Mouse (Mus musculus): ENCODE data around the gene Six5. TPM values are rescaled to one million over a fixed set of nuclear protein-coding genes. Genes with fewer than 3 reads are reported as not detected.

Gene Six5
- total RNA-seq, 2 experiments from 2014 or later: 1.7 to 2.1 TPM

DNA sequence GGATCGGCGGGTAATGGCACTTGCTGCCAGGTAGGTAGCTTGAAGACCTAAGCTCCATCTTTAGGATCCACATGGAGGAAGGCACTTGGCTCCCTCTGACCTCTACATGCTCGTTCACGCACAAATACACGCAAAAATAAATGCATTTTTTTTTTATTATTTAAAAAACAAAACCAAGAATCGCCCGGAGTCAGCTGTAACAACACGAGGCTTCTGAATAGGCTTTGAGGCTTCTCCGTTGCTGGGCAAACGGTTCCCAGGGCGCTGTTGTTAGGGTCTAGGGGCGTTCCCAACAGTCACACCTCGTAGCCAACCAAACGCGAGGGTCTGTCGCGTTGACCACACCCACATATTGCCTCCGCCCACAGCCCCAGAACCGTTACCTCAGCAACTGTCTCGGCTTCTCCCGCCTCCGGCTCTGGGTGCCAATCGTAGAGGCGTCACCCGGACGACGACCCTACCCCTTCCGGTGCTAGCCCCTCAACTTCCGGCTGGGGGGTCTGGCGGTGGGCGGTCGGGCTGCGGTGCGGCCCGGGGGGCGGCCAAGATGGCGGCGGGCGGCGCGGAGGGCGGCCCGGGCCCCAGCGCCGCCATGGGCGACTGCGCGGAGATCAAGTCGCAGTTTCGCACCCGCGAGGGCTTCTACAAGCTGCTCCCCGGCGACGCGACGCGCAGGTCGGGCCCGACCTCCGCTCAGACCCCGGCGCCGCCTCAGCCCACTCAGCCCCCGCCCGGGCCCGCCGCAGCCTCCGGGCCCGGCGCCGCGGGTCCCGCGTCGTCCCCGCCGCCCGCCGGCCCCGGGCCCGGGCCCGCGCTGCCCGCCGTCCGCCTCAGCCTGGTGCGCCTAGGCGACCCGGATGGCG lies 18.4 kb upstream of the Six5 start, which contains the start of gene Dmwd:
Dmwd (plus strand) TSS at position 505 of the 863 bp plus-strand sequence.
- DNase-seq (ENCODE audit: low spot score): peak; percentile 95

DNA sequence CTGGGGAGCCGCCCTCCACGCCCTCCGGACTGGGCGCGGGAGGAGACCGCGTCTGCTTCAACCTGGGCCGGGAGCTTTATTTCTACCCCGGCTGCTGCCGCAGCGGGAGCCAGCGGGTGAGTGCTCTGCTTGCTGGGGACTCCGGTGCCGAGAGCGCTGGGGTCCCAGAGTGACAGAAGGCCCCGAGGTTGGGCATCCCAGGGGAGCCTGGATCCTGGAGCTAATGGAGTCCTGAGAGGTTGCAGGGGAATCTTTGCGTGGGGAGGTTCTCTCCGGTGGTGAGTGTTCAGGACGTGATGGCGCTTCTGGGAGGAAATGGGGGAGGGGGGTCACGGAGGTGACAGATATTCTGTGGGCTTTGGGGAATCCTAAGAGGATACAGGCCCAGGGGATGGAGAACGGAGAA lies 17.8 kb upstream of the Six5 start:
- no peak for DNase-seq (ENCODE audit: low spot score)

DNA sequence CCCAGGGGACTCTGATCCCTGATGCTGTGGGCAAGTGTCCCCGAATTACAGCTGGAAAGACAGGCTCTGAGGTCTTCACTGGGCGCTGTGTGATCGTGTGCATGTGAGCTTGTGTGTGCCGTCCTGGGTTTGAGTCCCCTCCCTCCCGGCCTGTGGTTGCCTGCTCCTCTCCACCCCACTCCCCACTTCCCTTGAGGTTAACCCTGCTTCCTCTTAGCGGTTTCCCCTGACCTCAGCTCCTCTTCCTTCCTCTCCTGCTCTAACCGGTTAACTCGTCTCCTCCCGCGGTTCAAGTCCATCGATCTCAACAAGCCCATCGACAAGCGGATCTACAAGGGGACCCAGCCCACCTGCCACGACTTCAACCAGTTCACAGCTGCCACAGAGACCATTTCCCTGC lies 16.6 kb upstream of the Six5 start:
- DNase-seq (ENCODE audit: low spot score): no peak

DNA sequence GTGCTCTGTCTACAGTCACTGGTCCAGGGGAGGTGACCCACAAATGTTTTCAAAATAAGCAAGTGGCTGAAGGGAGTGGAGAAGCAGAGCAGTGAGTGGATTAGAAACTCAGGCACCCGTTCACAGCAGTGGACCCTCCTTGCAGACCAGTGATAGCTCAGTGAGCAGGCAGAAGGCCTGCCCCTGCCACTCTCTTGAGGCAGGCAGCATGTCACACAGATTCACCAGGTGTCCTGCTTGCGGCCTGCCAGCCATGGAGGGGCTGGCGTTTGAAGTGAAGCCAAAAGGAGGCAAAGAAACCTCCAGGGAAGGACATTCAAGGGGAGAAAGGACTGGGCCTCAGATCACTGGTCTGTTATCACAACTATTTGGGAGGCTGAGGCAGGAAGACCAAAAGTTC lies 15.7 kb upstream of the Six5 start:
- DNase-seq (ENCODE audit: low spot score): no peak

DNA sequence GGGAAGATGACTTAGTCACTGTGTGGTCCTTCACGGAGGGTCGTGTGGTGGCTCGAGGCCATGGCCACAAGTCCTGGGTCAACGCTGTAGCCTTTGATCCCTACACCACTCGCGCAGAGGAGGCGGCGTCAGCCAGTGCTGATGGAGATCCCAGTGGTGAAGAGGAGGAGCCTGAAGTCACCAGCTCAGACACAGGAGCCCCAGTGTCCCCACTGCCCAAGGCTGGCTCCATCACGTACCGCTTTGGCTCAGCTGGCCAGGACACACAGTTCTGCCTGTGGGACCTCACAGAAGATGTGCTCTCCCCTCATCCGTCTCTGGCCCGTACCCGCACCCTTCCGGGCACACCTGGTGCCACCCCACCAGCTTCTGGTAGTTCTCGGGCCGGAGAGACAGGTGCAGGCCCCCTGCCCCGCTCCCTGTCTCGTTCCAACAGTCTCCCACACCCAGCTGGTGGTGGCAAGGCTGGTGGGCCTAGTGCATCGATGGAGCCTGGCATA lies 13.9 kb upstream of the Six5 start:
- DNase-seq (ENCODE audit: low spot score): no peak

DNA sequence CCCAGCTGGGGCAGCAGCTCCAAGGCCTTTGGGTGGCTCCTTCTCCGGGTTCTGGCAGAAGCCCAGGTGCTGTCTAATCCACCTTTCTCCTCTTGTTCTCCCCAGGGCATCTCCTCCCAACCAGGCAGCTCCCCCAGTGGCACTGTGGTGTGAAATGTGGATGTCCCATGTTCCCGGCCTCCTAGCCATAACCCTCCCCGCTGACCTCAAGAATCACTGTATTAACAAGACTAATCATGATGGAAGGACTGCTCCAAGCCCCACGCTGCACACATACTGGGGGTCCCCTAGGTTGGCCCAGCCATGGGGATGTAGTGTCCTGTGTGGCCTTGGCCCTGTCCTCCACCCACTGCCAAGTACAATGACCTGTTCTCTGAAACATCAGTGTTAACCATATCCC lies 12.2 kb upstream of the Six5 start:
- peak; percentile 4 for DNase-seq (ENCODE audit: low spot score)

DNA sequence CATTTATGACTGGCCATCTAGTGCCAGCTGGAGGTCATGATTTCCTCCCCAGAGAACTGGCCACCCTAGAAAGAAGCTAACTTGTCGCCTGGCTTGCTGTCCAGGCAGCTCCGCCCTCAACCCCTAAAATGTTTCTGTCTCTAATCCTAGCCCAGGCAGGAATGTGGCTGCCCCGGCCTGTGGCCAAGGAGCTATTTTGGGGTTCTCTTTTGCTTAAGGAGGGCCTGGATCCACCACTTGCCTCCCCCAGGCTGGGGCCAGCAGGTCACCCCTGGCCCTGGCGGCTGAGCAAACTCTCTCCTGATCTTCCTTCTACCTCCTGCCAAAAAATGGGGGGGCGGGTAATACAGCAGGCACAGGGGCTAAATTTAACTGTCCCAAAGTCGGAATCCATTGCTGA lies 11.3 kb upstream of the Six5 start:
- peak; percentile 92 for DNase-seq (ENCODE audit: low spot score)

DNA sequence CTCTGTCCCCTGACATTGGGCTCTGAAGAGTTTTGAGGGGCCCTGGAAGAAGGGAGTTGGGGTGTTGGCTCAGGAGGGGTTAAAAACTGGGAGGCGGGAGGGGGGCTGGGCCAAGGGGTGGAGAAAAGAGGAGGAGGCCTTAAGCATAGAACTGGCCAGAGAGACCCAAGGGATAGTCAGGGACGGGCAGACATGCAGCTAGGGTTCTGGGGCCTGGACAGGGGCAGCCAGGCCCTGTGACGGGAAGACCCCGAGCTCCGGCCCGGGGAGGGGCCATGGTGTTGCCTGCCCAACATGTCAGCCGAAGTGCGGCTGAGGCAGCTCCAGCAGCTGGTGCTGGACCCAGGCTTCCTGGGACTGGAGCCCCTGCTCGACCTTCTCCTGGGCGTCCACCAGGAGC lies 10.7 kb upstream of the Six5 start, which contains the start of gene Dmpk:
Dmpk (plus strand) TSS at position 149 of the 400 bp plus-strand sequence.
- DNase-seq (ENCODE audit: low spot score): peak; percentile 63

DNA sequence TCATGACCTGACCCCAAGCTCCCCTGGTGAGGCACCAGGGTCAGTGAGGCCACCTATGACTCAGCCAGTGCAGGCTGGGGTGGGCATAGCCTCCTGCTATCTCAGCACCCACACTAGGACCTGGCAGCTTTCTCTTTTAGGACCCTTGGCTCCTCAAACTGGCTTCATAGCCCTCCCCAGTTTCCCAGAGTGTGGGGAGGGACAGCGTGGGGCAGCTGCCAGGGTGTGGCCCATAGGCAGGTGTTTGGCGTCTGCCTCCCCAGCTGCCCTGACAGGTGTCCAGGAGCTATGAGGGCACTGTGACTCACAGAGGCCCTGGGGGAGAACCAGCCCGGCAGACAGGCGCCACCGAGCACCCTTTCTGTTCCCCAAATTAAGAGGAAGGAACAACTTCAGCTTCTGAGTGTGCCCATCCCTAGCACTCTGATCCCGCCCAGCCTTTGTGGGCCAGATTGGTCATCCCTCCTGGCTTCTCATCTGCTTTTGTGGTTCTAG lies 10.1 kb upstream of the Six5 start:
- DNase-seq (ENCODE audit: low spot score): peak; percentile 82

DNA sequence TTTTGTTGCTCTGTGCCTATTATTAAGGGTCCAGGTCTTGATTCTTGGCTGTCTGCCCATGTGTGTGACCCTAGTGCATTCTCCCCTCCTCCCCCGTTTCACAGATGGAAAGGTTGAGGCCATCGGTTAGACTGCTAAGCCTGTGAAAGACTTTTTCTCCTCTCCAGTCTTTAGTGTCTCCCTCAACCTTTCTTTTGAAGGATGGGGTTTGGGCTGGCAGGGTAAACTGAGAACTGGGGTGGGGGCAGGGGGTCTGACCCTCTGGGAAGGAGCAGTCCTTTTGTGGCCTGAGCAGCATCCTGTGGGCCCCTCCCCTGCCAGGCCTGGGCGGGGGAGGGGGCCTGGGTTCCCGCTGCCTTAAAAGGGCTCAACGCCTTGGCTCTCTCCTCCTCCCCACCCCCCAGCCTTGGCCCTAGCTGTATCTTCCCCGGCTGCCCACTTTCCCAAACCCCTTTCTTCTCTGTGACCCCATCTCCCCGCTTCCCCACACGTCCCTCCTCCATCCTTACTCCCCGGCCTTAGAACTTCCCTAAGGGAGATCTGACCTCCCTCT lies 9.4 kb upstream of the Six5 start:
- DNase-seq (ENCODE audit: low spot score): peak; percentile 17

DNA sequence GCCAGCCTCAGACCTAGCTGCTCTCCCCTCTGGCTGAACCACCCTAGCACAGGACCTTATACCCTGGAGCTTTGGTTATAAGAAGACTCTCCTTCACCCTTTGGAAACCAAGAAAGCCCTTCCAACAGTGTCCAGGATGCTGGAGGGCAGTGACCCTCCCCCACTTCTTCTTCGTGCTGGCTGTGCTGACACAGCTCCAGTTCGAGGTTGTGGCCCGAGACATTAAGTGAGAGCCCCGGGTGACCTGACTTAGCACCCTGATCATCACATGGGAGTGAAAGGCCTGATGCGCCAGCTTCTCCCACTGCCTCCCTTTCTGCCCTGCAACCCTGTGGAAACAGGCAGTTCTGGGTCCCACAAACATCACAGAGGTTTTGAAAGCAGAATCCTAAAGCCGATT lies 8.9 kb upstream of the Six5 start:
- no peak for DNase-seq (ENCODE audit: low spot score)

DNA sequence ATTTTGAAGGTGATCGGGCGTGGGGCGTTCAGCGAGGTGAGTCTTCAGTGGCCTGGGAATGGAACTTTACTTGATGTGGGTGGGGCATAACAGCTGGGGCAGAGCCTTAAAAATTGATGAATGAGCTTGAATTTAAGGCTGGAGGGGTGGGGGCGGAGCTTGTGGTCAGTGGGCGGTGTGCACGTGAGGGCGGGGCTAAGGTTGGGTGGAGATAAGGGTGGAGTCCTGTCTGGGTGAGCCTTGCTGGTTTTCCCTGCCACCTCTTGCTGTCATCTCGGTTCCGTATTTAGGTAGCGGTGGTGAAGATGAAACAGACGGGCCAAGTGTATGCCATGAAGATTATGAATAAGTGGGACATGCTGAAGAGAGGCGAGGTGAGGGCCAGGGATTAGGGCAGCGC lies 8.4 kb upstream of the Six5 start:
- peak; percentile 47 for DNase-seq (ENCODE audit: low spot score)

DNA sequence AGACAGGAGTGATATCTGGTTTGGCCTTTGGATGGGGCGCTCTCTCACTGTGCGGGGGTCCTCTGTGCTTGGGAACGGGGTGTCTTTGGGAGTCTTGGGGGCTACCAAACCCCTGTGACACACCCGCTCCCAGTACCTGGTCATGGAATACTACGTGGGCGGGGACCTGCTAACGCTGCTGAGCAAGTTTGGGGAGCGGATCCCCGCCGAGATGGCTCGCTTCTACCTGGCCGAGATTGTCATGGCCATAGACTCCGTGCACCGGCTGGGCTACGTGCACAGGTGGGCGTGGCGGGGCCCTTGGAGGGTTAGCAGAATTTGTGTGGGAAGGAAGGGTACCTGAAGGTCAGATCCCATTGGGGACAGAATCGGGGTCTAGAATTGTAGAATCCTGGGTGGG lies 7.6 kb upstream of the Six5 start:
- no peak for DNase-seq (ENCODE audit: low spot score)

DNA sequence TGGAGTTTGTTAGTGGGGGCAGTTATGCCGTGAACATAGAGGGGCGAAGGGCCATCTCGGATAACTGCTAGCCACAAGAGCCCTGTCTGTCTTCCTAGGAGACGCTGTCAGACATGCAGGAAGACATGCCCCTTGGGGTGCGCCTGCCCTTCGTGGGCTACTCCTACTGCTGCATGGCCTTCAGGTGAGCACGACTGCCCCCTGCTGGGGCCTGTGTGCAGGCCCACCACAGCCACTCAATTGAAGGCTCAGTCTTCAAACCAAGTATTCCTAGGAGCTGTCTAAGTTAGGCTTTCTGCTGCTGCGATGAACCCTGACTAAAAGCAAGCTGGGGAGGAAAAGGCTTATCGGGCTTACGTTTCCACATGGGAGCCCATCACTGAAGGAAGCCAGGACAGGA lies 5.6 kb upstream of the Six5 start:
- peak; percentile 67 for DNase-seq (ENCODE audit: low spot score)

DNA sequence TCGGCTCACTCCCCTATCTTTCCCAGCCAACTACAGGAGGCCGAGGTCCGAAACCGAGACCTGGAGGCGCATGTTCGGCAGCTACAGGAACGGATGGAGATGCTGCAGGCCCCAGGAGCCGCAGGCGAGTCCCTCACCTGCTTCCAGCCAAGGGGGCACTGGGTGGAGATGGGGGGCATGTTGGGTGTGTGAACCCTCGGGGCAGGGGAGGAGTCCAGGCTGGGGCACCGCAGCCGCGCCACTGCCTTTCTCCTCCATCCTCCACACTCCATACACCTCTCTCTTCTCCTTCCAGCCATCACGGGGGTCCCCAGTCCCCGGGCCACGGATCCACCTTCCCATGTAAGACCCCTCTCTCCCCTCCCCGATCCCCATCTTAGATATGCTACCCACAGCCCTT lies 2.5 kb upstream of the Six5 start:
- DNase-seq (ENCODE audit: low spot score): peak; percentile 5

DNA sequence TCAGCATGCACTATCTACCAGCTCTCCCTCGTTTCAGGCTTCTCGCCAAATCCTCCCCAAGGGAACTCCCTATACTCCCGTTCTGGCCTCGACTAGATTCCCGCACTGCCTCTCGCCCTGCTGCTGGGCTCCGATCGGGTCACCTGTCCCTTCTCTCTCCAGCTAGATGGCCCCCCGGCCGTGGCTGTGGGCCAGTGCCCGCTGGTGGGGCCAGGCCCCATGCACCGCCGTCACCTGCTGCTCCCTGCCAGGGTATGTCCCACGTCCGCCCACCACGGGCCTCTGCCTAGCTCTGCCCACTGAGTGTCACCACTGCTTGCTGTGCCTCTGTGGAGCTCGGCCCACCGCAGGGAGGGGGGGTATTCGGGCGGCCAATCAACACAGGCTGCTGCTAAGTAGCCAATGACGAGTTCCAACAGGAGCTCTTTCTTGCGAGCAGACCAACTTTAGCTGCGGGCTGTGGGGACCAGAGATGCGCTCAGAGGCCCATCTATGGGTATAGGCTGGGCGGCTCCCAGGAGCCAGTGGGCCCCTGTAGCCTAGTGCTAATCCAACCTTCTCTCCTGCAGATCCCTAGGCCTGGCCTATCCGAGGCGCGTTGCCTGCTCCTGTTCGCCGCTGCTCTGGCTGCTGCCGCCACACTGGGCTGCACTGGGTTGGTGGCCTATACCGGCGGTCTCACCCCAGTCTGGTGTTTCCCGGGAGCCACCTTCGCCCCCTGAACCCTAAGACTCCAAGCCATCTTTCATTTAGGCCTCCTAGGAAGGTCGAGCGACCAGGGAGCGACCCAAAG lies 1.8 kb upstream of the Six5 start:
- peak; percentile 29 for DNase-seq (ENCODE audit: low spot score)

DNA sequence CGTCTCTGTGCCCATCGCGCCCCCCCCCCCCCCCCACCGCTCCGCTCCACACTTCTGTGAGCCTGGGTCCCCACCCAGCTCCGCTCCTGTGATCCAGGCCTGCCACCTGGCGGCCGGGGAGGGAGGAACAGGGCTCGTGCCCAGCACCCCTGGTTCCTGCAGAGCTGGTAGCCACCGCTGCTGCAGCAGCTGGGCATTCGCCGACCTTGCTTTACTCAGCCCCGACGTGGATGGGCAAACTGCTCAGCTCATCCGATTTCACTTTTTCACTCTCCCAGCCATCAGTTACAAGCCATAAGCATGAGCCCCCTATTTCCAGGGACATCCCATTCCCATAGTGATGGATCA lies 1.2 kb upstream of the Six5 start:
- DNase-seq (ENCODE audit: low spot score): peak; percentile 90

DNA sequence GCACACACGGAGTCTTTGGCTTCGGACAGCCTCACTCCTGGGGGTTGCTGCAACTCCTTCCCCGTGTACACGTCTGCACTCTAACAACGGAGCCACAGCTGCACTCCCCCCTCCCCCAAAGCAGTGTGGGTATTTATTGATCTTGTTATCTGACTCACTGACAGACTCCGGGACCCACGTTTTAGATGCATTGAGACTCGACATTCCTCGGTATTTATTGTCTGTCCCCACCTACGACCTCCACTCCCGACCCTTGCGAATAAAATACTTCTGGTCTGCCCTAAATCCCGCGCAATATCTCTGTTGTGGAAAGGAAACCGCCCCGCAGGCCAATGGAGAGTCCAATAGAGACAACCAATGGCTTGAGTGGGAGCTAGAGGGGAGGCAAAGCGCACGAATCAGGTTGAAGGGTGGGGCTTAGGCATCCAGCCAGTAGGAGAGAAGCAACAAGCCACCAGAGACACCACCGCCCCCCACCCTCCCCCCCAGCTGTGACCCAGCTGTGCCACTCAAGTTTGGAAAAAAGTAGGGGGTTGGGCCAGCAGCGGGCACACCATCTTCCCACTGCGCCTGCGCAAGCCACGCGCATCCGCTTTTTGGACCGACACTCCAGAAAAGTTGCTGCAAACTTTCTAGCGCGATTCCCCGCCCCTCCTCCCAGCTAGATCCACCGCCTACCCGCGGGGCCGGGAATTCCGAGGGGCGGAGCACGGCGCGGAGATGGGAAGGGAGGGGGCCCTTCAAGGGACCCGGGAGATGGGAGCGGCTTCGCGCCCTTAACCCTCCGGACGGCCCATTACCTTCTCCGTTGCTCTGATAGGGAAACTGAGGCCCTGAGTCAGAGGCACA lies 633 bp upstream of the Six5 start:
- peak; percentile 93 for DNase-seq (ENCODE audit: low spot score)

DNA sequence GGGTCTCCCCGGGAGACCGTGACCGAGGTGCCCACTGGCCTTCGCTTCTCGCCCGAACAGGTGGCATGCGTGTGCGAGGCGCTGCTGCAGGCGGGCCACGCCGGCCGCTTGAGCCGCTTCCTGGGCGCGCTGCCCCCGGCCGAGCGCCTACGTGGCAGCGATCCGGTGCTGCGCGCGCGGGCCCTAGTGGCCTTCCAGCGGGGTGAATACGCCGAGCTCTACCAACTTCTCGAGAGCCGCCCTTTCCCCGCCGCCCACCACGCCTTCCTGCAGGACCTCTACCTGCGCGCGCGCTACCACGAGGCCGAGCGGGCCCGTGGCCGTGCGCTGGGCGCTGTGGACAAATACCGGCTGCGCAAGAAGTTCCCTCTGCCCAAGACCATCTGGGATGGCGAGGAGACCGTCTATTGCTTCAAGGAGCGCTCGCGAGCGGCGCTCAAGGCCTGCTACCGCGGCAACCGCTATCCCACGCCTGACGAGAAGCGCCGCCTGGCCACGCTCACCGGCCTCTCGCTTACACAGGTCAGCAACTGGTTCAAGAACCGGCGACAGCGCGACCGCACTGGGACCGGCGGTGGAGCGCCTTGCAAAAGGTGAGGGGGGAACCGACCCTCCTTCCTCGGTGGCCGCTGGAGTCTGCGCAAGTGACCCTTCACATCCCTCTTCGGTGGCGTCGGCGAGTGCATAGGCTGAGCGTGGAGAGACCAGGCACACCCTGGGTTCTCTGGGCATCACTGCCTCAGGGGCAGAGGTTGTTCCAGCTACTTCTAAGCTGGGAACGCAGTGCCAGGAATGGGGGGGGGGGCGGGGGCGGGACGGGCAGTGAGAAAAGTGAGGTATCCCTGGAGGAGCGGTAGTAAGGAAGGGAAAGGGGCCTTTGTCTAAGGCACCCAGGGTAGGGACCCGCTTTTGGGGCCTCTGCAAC lies 694 bp downstream of the Six5 start:
- DNase-seq (ENCODE audit: low spot score): peak; percentile 43

DNA sequence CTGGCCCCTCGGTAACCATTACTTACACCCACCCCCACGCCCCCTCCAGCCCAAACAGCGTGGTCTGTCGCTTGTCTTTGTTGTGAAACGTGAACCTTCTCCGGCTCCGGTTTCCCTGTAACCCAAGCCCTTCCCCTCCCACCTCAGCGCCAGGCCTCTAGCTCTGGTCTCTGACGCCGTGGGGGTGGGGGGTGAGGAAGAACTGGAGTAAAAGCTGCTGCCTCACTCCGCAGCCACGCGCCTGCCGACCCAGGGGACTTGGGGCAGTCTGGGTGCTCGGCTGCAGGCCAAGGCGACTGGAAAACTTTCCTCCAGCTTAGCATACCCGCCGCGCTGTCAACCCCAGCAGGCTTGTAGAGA lies 1.3 kb downstream of the Six5 start:
- DNase-seq (ENCODE audit: low spot score): peak; percentile 49
